Mouse (Mus musculus) retina, postnatal 7 days (tissue): ENCODE data around the gene Kcnq2.

Experiments used
- DNase-seq: peaks from one replicate; pipeline ENCODE4 v3.0.0-alpha.2; 2012; ENCODE audit warnings: low read depth, low spot score

Gene Kcnq2

DNA sequence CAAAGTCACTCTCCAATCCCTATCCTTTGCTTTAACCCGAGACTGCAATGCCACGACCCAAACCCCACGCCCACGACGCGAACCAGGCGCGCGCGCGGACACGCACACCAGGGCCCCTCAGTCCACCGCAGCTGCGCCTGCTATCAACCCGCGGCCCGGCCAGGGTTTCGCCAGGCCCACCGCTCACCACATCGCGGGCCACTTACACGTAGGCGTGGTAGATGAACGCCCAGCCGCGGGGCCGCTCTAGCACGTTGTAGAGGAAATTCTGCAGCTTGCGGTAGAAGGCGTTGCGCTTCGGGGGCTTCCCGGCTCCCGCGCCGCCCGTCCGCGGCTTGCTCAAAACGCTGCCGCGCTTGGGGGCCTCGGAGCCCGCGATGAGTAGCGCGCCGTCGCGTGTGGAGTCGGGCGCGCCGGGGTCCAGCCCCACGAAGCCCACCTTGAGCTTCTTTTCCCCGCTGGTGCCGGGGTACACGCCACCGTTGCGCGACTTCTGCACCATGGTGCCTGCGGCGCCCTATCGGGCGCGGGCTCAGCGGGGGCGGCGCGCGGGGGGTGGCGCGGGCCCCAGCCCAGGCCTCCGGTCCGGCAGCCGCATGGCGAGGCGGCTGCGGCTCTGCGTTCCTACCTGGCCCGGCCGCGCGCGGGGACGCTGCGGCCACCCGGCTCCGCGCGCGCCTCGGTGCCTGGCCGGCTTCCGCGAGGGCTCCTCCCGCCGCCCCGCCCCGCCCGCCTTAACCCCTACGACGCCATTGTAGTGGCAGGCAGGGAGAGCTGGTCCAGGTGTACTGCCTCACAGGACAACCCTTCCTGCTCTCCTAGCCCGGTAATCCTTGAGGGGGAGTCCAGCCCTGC lies at the start of gene Kcnq2:
Gene Kcnq2 (minus strand): TSS at position 710 of the 855 bp plus-strand sequence.
- DNase-seq, result no peak

DNA sequence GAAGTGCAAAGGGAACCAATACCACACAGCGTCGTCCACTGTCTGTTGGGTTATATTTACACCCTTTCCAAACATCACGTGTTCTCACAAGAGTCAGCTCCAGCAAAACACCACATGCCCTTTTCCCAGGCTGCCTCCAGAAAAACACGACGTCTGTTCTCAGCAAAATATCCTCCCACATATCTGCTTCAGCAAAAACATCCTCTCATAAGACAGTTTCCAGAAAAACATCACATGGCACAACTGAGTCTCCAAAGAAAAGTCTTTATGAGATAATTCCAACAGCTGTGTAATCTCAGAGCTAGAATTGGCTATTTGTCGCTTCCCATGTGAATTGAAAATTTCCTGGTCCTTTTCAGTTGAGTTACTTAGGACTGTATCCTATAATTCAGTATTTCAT lies 45.8 kb upstream of the Kcnq2 start:
- DNase-seq, result no peak

DNA sequence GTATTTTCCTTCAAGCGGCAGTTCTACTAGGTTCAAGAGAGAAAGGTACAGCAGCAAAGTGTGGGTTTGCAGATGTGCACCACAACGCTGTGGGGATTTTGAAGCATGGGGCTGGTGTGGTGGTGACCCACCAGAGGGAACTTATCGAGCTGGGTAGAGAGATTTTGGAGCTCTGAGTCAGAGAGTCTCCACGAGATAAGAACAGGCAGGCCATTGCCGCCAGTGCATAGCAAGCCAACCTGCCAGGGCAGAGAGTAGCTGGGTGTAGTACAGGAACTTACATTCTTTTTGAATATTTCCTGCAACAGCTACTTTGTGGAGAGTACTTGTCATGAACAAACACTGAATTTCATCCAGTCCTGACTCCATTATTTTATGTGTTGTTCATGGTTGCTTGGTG lies 43.4 kb upstream of the Kcnq2 start:
- DNase-seq, result no peak

DNA sequence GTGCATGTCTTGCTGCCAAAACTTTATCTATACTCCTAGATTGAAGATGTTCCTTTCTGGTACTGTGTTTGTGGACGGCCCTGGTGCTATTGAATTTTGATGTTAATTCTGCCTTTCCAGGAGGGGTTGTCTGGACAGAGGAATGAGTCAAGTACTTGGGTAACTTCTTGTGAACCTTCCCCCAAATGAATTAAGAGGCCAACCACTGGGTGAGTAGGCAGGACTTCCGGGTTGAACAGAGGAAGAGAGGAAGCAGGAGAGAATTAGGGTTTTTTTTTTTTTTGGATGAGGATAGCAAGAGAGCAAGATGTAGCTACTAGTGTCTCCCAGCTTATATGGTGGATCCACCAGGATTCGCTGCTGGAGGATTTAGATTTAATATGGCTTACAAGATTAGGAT lies 42.9 kb upstream of the Kcnq2 start:
- no peak for DNase-seq

DNA sequence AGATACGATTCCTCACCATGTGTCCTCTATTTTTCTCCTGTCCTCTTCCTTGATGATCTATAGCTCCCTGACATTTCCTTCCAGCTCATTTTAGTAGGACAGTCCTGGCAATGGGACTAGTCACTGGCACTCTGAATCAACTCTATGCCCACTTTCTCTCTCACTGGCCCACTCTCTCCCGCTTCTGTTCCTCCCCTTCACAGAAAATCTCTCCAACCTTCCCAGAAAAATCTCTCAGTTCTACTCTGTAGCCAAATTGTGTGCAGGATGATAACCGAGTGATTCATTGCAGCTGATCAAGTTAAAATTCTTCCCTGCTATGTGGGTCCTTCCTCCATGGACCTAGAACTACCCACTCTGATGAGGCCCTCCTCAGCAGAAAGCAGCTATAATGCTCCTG lies 39.5 kb upstream of the Kcnq2 start:
- DNase-seq, result no peak

DNA sequence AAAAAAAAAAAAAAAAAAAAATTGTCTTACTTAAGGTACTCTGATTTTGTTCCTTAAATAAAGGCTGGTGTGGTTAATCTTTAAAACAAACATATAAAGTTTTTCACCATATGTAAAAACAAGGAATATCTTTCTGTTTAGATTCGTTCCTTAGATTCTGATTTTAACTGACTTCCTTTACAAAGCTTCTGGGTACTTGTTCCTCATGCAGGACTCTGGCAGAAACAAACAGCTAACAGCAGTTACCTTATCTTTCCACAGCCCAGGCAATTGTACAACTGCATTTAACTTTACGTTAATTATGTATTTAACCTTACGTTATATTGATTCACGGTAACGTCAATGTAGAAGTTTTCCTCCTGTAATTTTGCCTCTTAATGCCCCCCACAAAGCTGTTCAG lies 31.4 kb upstream of the Kcnq2 start:
- no peak for DNase-seq

DNA sequence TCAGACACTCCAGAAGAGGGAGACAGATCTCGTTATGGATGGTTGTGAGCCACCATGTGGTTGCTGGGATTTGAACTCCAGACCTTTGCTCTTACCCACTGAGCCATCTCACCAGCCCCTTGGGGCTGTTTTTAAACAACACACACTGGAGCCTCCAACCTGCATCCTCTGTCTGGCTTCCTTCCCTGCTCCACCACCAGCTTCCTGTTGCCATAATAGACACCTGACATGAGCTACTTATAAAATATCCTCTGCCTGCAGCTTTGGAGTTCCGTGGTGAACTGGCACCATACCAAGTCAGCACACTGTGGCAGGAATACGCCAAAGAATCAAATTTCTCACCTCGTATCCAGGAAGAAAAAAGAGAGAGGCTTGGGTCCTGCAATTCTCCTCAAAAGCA lies 25.7 kb upstream of the Kcnq2 start:
- DNase-seq, result no peak

DNA sequence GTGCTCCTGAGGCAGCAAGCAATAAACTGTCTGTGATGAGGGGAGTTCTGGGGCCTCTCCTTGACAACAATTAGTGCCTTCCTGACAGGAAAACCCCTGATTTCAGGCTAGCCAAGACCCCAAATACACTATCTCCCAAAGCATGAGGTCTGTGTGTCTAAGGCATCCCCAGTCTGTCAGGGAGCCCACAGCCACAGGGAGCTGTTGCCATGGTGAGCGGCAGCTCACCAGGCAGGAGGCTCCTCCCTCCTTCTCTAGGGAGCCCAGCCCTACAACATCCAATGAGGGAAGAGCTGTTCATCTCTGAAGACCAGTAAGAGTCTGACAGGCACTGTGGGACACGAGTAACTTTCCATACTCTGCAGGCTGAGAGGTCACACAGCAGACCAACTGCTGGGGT lies 24.7 kb upstream of the Kcnq2 start:
- no peak for DNase-seq

DNA sequence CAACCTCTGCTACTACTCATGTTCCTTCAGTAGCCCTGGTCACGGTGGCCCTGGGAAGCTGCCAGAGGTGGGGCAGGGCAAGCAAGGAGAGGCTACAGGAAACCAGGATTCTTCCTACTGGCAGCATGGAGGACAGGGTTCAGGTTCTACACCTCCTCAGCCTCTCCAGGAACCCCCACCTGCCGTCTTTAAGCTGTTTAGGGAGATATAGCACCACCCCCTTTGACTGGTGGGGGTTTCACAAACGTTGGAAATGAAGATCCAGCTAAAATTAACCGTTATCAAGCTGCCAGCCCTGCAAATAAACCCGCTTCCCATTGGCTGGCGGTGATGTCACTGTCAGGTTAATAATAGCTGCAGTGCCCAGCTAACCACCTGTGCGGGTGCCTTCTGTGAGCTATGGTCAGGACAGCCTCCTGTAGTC lies 24.0 kb upstream of the Kcnq2 start:
- no peak for DNase-seq

DNA sequence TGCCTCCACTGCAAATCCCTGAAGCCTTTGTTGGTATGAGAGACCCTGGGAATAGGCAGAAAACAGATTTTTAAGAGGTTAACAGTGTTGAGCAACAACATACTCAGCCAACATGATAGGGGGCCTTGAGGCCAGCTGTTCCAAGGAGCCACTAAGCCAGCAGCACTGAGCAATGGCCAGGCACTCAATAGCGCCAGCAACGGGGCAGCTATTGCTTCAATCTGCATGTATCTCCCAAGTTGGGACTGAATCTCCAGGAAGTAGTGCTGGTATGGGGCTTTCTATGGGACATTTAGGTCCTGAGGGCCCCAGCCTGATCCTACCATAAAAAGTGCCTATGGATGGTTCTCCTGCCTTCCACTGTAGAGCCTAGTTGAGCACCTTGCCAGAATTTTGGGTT lies 23.4 kb upstream of the Kcnq2 start:
- DNase-seq, result no peak

DNA sequence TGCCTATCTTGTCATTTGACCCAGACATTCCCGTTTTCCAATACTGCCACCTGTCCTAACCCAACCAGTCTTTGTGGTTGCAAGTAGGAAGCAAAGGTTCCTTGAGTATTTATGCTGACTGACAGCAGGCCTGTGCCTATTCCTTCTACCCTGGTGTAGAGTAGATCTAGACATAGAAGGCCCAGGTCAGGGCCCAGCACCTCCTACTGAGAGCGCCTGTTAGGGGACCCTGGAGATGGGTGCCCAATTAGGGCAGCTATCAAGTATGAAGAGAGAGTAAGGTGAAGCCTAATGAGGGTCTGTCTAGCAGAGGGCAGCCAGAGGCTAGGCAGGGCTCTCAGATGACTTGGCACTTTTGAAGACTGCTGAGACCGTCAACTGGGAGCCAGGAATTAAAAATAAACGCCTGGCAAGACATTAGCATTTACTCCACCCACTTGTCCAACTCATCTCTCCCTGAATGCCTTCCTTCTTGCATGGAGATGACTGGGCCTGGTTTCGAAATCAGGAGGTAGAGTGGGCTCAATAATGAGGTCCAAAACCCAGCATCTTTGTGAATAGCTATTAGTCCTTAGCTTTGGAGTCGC lies 22.7 kb upstream of the Kcnq2 start:
- no peak for DNase-seq

DNA sequence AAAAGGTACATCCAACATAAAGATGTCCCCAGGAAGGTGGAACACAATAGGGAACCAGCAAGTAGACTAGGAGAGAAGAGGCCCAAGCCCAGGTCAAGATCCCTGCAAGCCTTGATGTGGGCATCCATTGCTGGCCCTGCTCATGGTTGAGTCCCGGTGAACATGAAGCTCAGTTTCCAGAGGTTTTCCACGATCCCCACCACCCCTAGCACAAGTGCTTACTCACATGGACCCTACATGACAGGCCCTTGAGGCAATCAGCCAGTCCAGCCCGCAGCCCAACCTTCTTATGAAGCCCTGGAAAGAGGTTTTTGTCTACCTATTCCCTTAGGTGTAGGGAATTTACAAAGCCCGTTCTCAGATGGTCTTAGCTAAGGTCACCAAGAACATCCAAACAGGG lies 22.1 kb upstream of the Kcnq2 start:
- DNase-seq, result no peak

DNA sequence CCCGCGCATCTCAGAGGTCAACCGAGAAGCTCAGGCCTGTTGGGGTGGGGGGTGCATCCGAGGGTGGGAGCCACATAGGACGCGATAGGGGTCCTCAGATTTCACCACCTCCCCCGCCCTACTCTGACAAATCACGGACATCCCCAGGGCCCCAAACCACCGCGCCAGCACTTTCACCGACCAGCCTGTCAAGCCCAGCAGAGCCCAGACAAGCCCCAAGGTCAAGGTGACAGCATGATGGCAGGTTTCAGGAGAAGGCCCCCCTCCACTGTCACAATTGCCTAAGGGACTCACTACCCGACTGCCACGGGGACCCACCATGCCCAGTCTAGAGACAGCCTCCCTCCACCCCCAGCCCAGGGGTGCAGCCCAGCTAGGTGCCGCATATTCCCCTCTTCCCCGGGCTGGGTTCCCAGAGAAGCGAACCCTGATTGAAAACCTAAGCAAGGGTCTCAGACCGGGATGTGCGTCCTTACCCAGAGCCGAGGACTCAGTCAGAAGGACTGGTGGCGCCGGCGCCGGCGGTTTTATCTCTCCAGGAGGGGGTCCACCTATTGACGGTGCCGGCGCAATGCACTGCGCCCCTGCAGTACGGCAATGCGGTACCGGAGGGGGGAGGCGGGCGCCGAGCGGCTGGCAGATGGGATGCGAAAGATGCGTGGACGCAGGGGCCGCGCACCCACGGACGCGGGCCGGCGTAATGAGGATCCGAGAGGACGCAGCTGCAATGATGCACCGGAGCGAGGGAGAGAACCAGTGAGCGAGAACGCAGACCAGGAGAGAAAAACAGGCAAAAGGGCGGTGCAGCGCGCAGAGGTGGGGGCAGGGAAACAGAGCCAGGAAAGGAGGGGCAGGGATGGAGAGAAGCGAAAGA lies 21.4 kb upstream of the Kcnq2 start, which contains the start of gene Eef1a2:
Gene Eef1a2 (minus strand): TSS at position 767 of the 874 bp plus-strand sequence.
- DNase-seq, result no peak

DNA sequence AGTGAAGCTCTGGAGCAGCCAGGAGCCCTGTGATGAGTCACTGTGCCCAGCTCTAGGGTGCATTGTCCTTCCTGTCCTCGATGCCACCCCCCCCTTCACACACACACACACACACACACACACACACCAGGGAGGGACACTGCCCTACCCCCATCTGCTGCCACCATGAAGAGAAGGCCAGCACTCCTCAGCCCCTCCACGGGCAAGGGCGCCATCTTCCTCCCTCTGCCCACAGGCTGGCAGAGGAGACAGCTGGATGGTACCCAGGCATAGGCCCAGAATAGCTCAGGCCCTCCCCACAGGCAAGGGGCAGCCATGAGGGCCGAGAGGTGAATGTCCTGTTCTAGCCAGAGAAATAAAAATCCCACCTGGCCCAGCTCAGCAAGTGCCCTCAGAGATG lies 20.7 kb upstream of the Kcnq2 start:
- no peak for DNase-seq

DNA sequence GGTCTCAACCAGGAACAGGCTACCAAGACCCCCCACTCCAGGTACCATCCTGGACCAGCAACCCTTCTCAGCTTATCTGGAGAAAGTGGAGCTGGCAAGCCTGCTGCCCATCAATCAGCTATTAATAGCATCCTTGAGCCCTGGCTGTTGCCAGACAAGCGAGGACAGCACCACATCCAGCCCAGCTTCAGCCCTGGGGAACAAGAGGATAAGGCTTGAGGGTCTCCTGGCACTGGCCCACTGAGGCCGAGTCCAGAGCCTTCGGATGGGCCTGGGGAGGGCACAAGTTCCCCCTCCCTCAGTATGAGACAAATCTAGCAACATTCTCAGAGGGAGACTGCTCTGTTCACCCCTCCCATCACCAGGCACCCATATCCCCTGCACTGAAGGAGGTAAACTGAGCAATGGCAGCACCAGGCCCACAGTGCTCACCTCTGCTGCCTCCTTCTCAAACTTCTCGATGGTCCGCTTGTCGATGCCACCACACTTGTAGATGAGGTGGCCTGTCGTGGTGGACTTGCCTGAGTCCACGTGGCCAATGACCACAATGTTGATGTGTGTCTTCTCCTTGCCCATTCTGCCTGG lies 19.8 kb upstream of the Kcnq2 start:
- no peak for DNase-seq

DNA sequence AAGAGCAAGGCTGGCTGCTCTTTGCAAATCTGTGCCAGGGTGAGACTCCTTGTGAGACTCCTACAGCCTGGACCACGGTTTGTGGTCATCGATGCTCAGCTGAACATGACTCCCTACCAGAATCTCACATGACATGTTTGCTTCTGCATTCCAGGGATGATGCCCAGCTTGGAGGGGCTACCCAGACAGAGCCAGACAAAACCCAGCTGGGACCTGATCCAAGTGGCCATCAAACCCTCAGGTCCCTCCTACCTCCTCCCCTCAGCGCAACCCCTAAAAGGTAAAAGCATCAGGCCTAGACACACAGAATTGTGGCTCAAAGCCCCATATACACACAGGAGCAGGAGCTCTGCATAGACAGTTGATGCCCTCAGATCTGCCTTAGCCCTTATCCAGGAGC lies 19.3 kb upstream of the Kcnq2 start:
- no peak for DNase-seq

DNA sequence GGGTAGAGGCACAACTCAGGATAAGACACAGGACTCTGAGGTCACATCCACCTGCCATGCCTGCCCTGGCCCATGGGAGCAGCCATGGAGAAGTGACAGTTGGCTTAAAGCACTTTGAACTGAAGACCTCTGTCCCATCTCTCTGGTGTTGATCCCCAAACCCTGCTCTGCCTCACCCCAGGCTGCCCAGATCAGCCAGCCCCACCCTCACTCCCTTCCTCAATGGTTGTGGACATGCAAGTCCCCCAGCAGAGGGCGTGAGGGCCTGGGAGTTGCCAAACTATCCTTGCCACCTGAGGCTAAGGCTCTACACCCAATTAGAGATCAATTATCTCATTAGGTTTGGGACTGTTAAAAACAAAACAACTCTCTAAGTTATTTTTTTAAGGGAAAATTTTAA lies 18.7 kb upstream of the Kcnq2 start:
- no peak for DNase-seq

DNA sequence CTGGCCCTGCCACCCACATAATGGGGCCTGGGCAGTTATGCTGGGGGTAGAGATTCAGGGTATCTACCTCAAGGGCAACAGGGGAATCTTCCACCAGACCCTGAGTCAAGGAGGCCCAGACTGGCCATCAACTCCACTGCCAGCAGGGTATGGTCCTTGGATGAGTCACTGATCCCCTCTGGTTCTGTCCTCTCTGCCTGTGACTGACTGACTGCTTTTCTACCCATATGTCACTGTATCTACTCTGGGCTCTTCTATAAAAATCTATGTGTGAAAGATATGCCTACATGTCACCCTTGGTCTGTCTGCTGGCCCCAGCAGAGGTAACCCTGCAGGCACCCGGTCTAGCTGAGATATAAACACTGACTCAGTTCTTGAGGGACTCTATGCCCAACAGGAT lies 18.0 kb upstream of the Kcnq2 start:
- no peak for DNase-seq

DNA sequence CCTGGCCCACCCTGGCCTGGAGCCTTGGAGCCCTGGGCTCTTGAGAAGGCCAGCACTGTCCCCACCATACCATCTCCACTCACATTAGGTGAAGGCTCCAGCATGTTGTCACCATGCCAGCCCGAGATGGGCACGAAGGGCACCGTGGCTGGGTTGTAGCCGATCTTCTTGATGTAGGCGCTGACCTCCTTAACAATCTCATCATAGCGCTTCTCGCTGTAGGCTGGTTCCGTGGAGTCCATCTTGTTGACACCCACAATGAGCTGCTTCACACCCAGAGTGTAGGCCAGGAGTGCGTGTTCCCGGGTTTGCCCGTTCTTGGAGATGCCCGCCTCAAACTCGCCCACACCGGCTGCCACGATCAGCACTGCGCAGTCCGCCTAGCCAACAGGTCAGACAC lies 17.6 kb upstream of the Kcnq2 start:
- no peak for DNase-seq

DNA sequence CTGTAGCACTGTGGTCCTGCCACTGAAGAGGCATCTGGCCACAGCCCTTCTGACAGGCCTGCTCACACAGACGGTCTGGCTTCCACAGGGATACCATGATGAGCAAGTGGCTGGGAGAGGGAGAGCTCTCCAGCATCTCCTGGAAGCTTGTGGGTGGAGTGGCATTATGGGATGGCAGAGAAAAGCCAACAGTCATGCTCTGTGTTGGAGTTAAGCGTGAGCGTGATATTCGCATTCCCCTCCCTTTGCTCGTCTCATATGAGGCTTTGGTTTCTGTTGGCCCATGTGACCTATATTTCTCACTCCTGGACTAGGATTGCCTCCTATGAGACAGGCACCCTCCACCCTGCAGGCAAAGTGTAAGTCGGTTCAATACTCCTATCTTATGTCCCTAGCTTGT lies 15.2 kb upstream of the Kcnq2 start:
- DNase-seq, result no peak

DNA sequence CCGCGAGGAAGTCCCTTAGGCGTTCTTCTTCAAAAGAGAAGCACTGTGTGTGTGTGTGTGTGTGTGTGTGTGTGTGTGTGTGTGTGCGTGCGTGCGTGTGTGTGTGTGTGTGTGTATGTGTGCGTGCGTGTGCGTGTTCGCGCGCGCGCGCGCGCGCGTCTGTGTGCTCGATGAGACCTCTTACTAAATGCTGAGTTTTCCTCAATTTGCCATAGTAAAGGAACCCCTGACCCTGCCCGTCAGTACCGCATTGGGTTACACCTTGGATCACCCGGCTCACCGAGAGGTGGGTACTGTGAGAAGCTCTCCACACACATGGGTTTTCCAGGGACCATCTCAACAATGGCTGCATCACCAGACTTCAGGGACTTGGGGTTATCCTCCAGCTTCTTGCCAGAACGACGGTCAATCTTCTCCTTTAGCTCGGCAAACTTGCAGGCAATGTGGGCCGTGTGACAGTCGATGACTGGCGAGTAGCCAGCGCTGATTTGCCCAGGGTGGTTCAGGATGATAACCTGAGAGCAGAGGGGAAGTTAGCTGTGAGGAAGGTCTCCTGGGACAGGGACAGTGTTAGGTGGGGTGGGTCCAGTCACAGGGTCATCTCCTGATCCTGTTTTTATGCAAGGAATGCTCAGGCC lies 13.3 kb upstream of the Kcnq2 start:
- no peak for DNase-seq
